Mouse (Mus musculus) limb, embryonic 10.5 days (tissue): ENCODE measurements at regions not wholly inside any gene's neighbourhood (a gene's known extent, or its start where the extent isn't known, plus 50 kb on each side); places are given as distances from the start of the nearest gene placed in this dataset.

Experiments
- DNase-seq: peaks from one replicate; pipeline ENCODE4 v3.0.0-alpha.2; 2017; ENCODE audit warnings: low spot score
- H3K27ac ChIP-seq: fragments of 300-500 bp; sonication (generic); 2 replicates; pipeline ENCODE4 v1.5.1; 2016; ENCODE audit warnings: mild to moderate bottlenecking
- H3K27me3 ChIP-seq: fragments of 300-500 bp; sonication (generic); 2 replicates; pipeline ENCODE4 v1.6.1; 2016; ENCODE audit warnings: low read depth, mild to moderate bottlenecking; ENCODE audit not compliant: poor library complexity, severe bottlenecking
- H3K36me3 ChIP-seq: fragments of 300-500 bp; sonication (generic); 2 replicates; pipeline ENCODE4 v1.6.1; 2016; ENCODE audit warnings: mild to moderate bottlenecking, moderate library complexity
- H3K4me1 ChIP-seq: fragments of 300-500 bp; sonication (generic); 2 replicates; pipeline ENCODE4 v1.6.1; 2016
- H3K4me3 ChIP-seq: fragments of 300-500 bp; sonication (generic); 2 replicates; pipeline ENCODE4 v1.5.1; 2016; ENCODE audit warnings: mild to moderate bottlenecking, moderate library complexity
- H3K9me3 ChIP-seq: fragments of 300-500 bp; sonication (generic); replicated peaks from 2 replicates; pipeline ENCODE4 v1.6.1; 2016; ENCODE audit warnings: mild to moderate bottlenecking
- WGBS: fragments of 180-500 bp; shearing (Covaris S2); methylation state at CpG from one replicate; pipeline ENCODE4 v1.1.7; 2016; 5-methylcytosine and 5-hydroxymethylcytosine counted together

GRCm38 (mm10) chr1:92386752-92387151 is 86.9 kb downstream of the Ndufa10 start:
- H3K4me1 ChIP-seq = no peaks in the 10 kb centered on the region
- no peaks in the 10 kb centered on the region for H3K27me3 ChIP-seq
- no peak overlapping the region for H3K27ac ChIP-seq
- no peak for DNase-seq
- H3K9me3 ChIP-seq = no peaks in the 10 kb centered on the region
- no peak overlapping the region for H3K4me3 ChIP-seq
- no peaks in the 10 kb centered on the region for H3K36me3 ChIP-seq

- Histone ChIP-seq H3K27me3 (no peaks in the 10 kb centered on the region), H3K27ac (no peak overlapping the region), H3K4me1 (peaks cover 5% of the 10 kb centered on the region; the same call in 1 of the 2 replicates), H3K4me3 (no peak overlapping the region), H3K36me3 (no peaks in the 10 kb centered on the region), H3K9me3 (no peaks in the 10 kb centered on the region)
- no peak for DNase-seq
Observed at GRCm38 (mm10) chr1:92384945-92385344, 88.7 kb downstream of the Ndufa10 start.

- 74% methylated on average over 4 of the region's 4 CpGs for WGBS
- no peak for DNase-seq
- Histone ChIP-seq H3K4me1 (peaks cover 16% of the 10 kb centered on the region), H3K36me3 (no peaks in the 10 kb centered on the region), H3K27ac (no peak overlapping the region), H3K9me3 (no peaks in the 10 kb centered on the region), H3K4me3 (no peak overlapping the region), H3K27me3 (no peaks in the 10 kb centered on the region)
Observed at GRCm38 (mm10) chr1:92383749-92384148, 89.9 kb downstream of the Ndufa10 start.

- Histone ChIP-seq H3K27ac (peak overlapping the region; percentile 75), H3K36me3 (no peaks in the 10 kb centered on the region), H3K27me3 (no peaks in the 10 kb centered on the region), H3K4me1 (peaks cover 40% of the 10 kb centered on the region), H3K9me3 (no peaks in the 10 kb centered on the region), H3K4me3 (no peak overlapping the region)
- DNase-seq = no peak
- WGBS = 79% methylated on average over 3 of the region's 3 CpGs
Observed at GRCm38 (mm10) chr1:92379510-92379886, 94.2 kb downstream of the Ndufa10 start.

GRCm38 (mm10) chr1:92378741-92379509 is 94.7 kb downstream of the Ndufa10 start:
- DNase-seq = peak; percentile 45

GRCm38 (mm10) chr1:92376456-92376855 is 97.2 kb downstream of the Ndufa10 start:
- Histone ChIP-seq H3K27me3 (no peaks in the 10 kb centered on the region), H3K36me3 (no peaks in the 10 kb centered on the region), H3K27ac (peak overlapping the region; percentile 28; the same call in 1 of the 2 replicates), H3K4me3 (no peak overlapping the region), H3K4me1 (peaks cover 58% of the 10 kb centered on the region), H3K9me3 (no peaks in the 10 kb centered on the region)
- 72% methylated on average over 4 of the region's 4 CpGs for WGBS
- no peak for DNase-seq

More at GRCm38 (mm10) chr1:92378741-92379509, 94.7 kb downstream of the Ndufa10 start:
- H3K36me3 ChIP-seq = no peaks in the 10 kb centered on the region
- peaks cover 40% of the 10 kb centered on the region for H3K4me1 ChIP-seq
- H3K27ac ChIP-seq = peak overlapping the region; percentile 75
- 71% methylated on average over 8 of the region's 8 CpGs for WGBS
- no peaks in the 10 kb centered on the region for H3K9me3 ChIP-seq
- H3K4me3 ChIP-seq = no peak overlapping the region
- H3K27me3 ChIP-seq = no peaks in the 10 kb centered on the region

GRCm38 (mm10) chr1:92372222-92372990 is 101.3 kb downstream of the Ndufa10 start:
- Histone ChIP-seq H3K9me3 (no peaks in the 10 kb centered on the region), H3K36me3 (no peaks in the 10 kb centered on the region), H3K27me3 (no peaks in the 10 kb centered on the region), H3K4me1 (peaks cover 41% of the 10 kb centered on the region), H3K27ac (peak overlapping the region; percentile 81), H3K4me3 (no peak overlapping the region)
- 78% methylated on average over 5 of the region's 5 CpGs for WGBS
- DNase-seq = no peak

- Histone ChIP-seq H3K9me3 (no peaks in the 10 kb centered on the region), H3K4me1 (peaks cover 34% of the 10 kb centered on the region), H3K4me3 (peak overlapping the region; percentile 15; the same call in 1 of the 2 replicates), H3K27me3 (no peaks in the 10 kb centered on the region), H3K27ac (peak overlapping the region; percentile 81), H3K36me3 (no peaks in the 10 kb centered on the region)
- peak; percentile 63 for DNase-seq
- 60% methylated on average over 11 of the region's 11 CpGs for WGBS
Observed at GRCm38 (mm10) chr1:92371357-92371981, 102.2 kb downstream of the Ndufa10 start.

GRCm38 (mm10) chr1:92370842-92371241 is 102.8 kb downstream of the Ndufa10 start:
- H3K9me3 ChIP-seq = no peaks in the 10 kb centered on the region
- H3K4me3 ChIP-seq = no peak overlapping the region
- no peaks in the 10 kb centered on the region for H3K36me3 ChIP-seq
- 0 out of 2 replicates have a peak overlapping the region, but pooled peaks have one; percentile 81 for H3K27ac ChIP-seq
- peaks cover 27% of the 10 kb centered on the region for H3K4me1 ChIP-seq
- H3K27me3 ChIP-seq = no peaks in the 10 kb centered on the region
- no peak for DNase-seq
- WGBS = 86% methylated on average over 4 of the region's 4 CpGs

- DNase-seq = no peak
- Histone ChIP-seq H3K27ac (no peak overlapping the region), H3K4me3 (no peak overlapping the region), H3K4me1 (peaks cover 27% of the 10 kb centered on the region), H3K36me3 (no peaks in the 10 kb centered on the region), H3K9me3 (no peaks in the 10 kb centered on the region), H3K27me3 (no peaks in the 10 kb centered on the region)
- 84% methylated on average over 5 of the region's 5 CpGs for WGBS
Observed at GRCm38 (mm10) chr1:92369972-92370371, 103.7 kb downstream of the Ndufa10 start.

GRCm38 (mm10) chr1:92366249-92366648 is 107.4 kb downstream of the Ndufa10 start:
- H3K4me1 ChIP-seq = peaks cover 8% of the 10 kb centered on the region
- no peak for DNase-seq
- 80% methylated on average over 5 of the region's 5 CpGs for WGBS
- H3K27ac ChIP-seq = no peak overlapping the region
- no peaks in the 10 kb centered on the region for H3K27me3 ChIP-seq
- H3K36me3 ChIP-seq = no peaks in the 10 kb centered on the region
- H3K9me3 ChIP-seq = no peaks in the 10 kb centered on the region
- no peak overlapping the region for H3K4me3 ChIP-seq

GRCm38 (mm10) chr1:92365366-92366075 is 108.1 kb downstream of the Ndufa10 start:
- Histone ChIP-seq H3K36me3 (no peaks in the 10 kb centered on the region), H3K4me3 (no peak overlapping the region), H3K9me3 (no peaks in the 10 kb centered on the region), H3K27me3 (no peaks in the 10 kb centered on the region), H3K4me1 (peaks cover under 1% of the 10 kb centered on the region; the same call in 1 of the 2 replicates), H3K27ac (no peak overlapping the region)
- DNase-seq = no peak
- 82% methylated on average over 4 of the region's 4 CpGs for WGBS
